Mouse (Mus musculus): Measurements from ENCODE around the gene Wnk2. TPM values are rescaled to one million over a fixed set of nuclear protein-coding genes. Genes with fewer than 3 reads are reported as not detected.

Gene Wnk2
- total and polyA plus RNA-seq, 3 experiments: 0.04 TPM; not detected in 2

GRCm38 (mm10) chr13:49129154-49129553, 18.7 kb downstream of the Wnk2 start:
- no peak for TF ChIP-seq SMC3 (IDR thresholded peaks at IDR 0.05; ENCODE audit: low read depth, low read length)
- no peak for TF ChIP-seq MYB (IDR thresholded peaks at IDR 0.05; ENCODE audit: low read depth, low read length)
- no peak for TF ChIP-seq POLR2A (IDR thresholded peaks at IDR 0.05; ENCODE audit: control insufficient read depth in 1 of 2, insufficient read depth in 1 of 2, low read depth in 1 of 2, low read length in 2 of 2, poor library complexity in 1 of 2)
- TF ChIP-seq NRF1 (IDR thresholded peaks at IDR 0.05; ENCODE audit: insufficient read depth, low read depth, low read length, poor library complexity, severe bottlenecking): no peak
- no peak for TF ChIP-seq POLR2AphosphoS2 (IDR thresholded peaks at IDR 0.05; ENCODE audit: low read length)
- no peak for TF ChIP-seq RCOR1 (IDR thresholded peaks at IDR 0.05; ENCODE audit: low read depth, low read length)
- TF ChIP-seq TBP (IDR thresholded peaks at IDR 0.05; ENCODE audit: low read depth, low read length): no peak
- TF ChIP-seq ZNF384 (IDR thresholded peaks at IDR 0.05; ENCODE audit: low read depth, low read length): no peak
- TF ChIP-seq HCFC1 (IDR thresholded peaks at IDR 0.05; ENCODE audit: low read depth, low read length): no peak
- no peak for TF ChIP-seq GABPA (IDR thresholded peaks at IDR 0.05; ENCODE audit: low read depth, low read length)
- no peak for TF ChIP-seq RAD21 (IDR thresholded peaks at IDR 0.05; ENCODE audit: low read depth, low read length)
- no peak for TF ChIP-seq KAT2A (conservative IDR thresholded peaks at IDR 0.05; ENCODE audit: low read depth, low read length)
- no peak for TF ChIP-seq NELFE (IDR thresholded peaks at IDR 0.05; ENCODE audit: low read depth, low read length)
- TF ChIP-seq SIN3A (IDR thresholded peaks at IDR 0.05; ENCODE audit: low read length): no peak
- no peak for TF ChIP-seq MYC (IDR thresholded peaks at IDR 0.05; ENCODE audit: low read depth, low read length)
- no peak for TF ChIP-seq MEF2A (IDR thresholded peaks at IDR 0.05; ENCODE audit: extremely low read depth, insufficient replicate concordance, low read depth, low read length, poor library complexity, severe bottlenecking)
- TF ChIP-seq MXI1 (IDR thresholded peaks at IDR 0.05; ENCODE audit: low read depth, low read length): no peak
- TF ChIP-seq MAZ (IDR thresholded peaks at IDR 0.05; ENCODE audit: low read depth, low read length): no peak

GRCm38 (mm10) chr13:49127844-49128631, 19.8 kb downstream of the Wnk2 start:
- no peak for DNase-seq (ENCODE audit: low read depth, low spot score)
- Histone ChIP-seq H3K9ac (ENCODE audit: control insufficient read depth, low read depth, low read length, poor library complexity, severe bottlenecking) (no peak overlapping the region), H3K27me3 (ENCODE audit: control insufficient read depth in 1 of 2, insufficient read depth in 2 of 2, low read length in 2 of 2) (peaks cover 4 to 7% of the 10 kb centered on the region in 2 experiments)

More at GRCm38 (mm10) chr13:49129154-49129553, 18.7 kb downstream of the Wnk2 start:
- Histone ChIP-seq H3K27ac (ENCODE audit: control insufficient read depth, low read depth, low read length) (no peak overlapping the region), H3K9me3 (replicated peaks; ENCODE audit: insufficient read depth, low read length) (no peaks in the 10 kb centered on the region), H3K27me3 (ENCODE audit: control insufficient read depth in 1 of 2, insufficient read depth in 2 of 2, low read length in 2 of 2) (peaks cover 0 to 4% of the 10 kb centered on the region in 2 experiments; a peak in 2 of 4 replicates), H3K4me1 (ENCODE audit: control insufficient read depth in 1 of 2, insufficient read depth in 2 of 2, low read length in 2 of 2) (no peaks in the 10 kb centered on the region), H3K9ac (ENCODE audit: control insufficient read depth, low read depth, low read length, poor library complexity, severe bottlenecking) (no peak overlapping the region), H3K79me2 (ENCODE audit: control insufficient read depth, insufficient read depth, low read length, poor library complexity) (no peaks in the 10 kb centered on the region), H3K4me3 (ENCODE audit: control insufficient read depth in 1 of 2, insufficient read depth in 1 of 2, low read depth in 2 of 2, low read length in 2 of 2) (no peak overlapping the region), H3K36me3 (ENCODE audit: control insufficient read depth in 1 of 2, insufficient read depth in 2 of 2, low read length in 2 of 2) (no peaks in the 10 kb centered on the region)
- no peak for DNase-seq (ENCODE audit: low read depth, low spot score)

More at GRCm38 (mm10) chr13:49127844-49128631, 19.8 kb downstream of the Wnk2 start:
- Histone ChIP-seq H3K9me3 (replicated peaks; ENCODE audit: insufficient read depth, low read length) (no peaks in the 10 kb centered on the region), H3K27ac (ENCODE audit: control insufficient read depth, low read depth, low read length) (no peak overlapping the region), H3K79me2 (ENCODE audit: control insufficient read depth, insufficient read depth, low read length, poor library complexity) (no peaks in the 10 kb centered on the region), H3K4me3 (ENCODE audit: control insufficient read depth in 1 of 2, insufficient read depth in 1 of 2, low read depth in 2 of 2, low read length in 2 of 2) (no peak overlapping the region), H3K36me3 (ENCODE audit: control insufficient read depth in 1 of 2, insufficient read depth in 2 of 2, low read length in 2 of 2) (no peaks in the 10 kb centered on the region), H3K4me1 (ENCODE audit: control insufficient read depth in 1 of 2, insufficient read depth in 2 of 2, low read length in 2 of 2) (no peaks in the 10 kb centered on the region)
- TF ChIP-seq ZNF384 (IDR thresholded peaks at IDR 0.05; ENCODE audit: low read depth, low read length) (no peak), MAZ (IDR thresholded peaks at IDR 0.05; ENCODE audit: low read depth, low read length) (no peak), NRF1 (IDR thresholded peaks at IDR 0.05; ENCODE audit: insufficient read depth, low read depth, low read length, poor library complexity, severe bottlenecking) (no peak), MAFK (IDR thresholded peaks at IDR 0.05; ENCODE audit: borderline replicate concordance, low read depth, low read length) (no peak)
